Mouse (Mus musculus): ENCODE results near the gene Olfr799. TPM values are rescaled to one million over a fixed set of nuclear protein-coding genes. Genes with fewer than 3 reads are reported as not detected.

Gene Olfr799
- polyA plus RNA-seq, 1 experiment from 2014 or later: not detected

Other genes starting within 250 kb of the Olfr799 start
- gene Olfr785, start 232.1 kb upstream of the Olfr799 start, polyA plus RNA-seq (2015; fragmentation: Nextera tagmentation; extraction: Ambion mirVana): not detected in 2 replicates
- not detected in 2 replicates for gene Olfr786, start 210.2 kb upstream of the Olfr799 start, polyA plus RNA-seq (2015; fragmentation: Nextera tagmentation; extraction: Ambion mirVana)
- gene Olfr787, start 175.6 kb upstream of the Olfr799 start, polyA plus RNA-seq (2015; fragmentation: Nextera tagmentation; extraction: Ambion mirVana): not detected in 2 replicates
- gene Olfr788, start 166.5 kb upstream of the Olfr799 start, polyA plus RNA-seq (2015; fragmentation: Nextera tagmentation; extraction: Ambion mirVana): not detected in 2 replicates
- gene Olfr789, start 152.7 kb upstream of the Olfr799 start, polyA plus RNA-seq (2015; fragmentation: Nextera tagmentation; extraction: Ambion mirVana): not detected in 2 replicates
- gene Olfr790, start 139.0 kb upstream of the Olfr799 start, polyA plus RNA-seq (2015; fragmentation: Nextera tagmentation; extraction: Ambion mirVana): not detected in 2 replicates
- gene Olfr791, start 115.7 kb upstream of the Olfr799 start, polyA plus RNA-seq (2015; fragmentation: Nextera tagmentation; extraction: Ambion mirVana): not detected in 2 replicates
- not detected in 2 replicates for gene Olfr792, start 98.3 kb upstream of the Olfr799 start, polyA plus RNA-seq (2015; fragmentation: Nextera tagmentation; extraction: Ambion mirVana)
- not detected in 2 replicates for gene Olfr794, start 69.8 kb upstream of the Olfr799 start, polyA plus RNA-seq (2015; fragmentation: Nextera tagmentation; extraction: Ambion mirVana)
- not detected in 2 replicates for gene Olfr796, start 24.9 kb upstream of the Olfr799 start, polyA plus RNA-seq (2015; fragmentation: Nextera tagmentation; extraction: Ambion mirVana)
- not detected in 2 replicates for gene Olfr798, start 9.6 kb upstream of the Olfr799 start, polyA plus RNA-seq (2015; fragmentation: Nextera tagmentation; extraction: Ambion mirVana)
- not detected in 2 replicates for gene Olfr800, start 20.2 kb downstream of the Olfr799 start, polyA plus RNA-seq (2015; fragmentation: Nextera tagmentation; extraction: Ambion mirVana)
- not detected in 2 replicates for gene Olfr801, start 36.4 kb downstream of the Olfr799 start, polyA plus RNA-seq (2015; fragmentation: Nextera tagmentation; extraction: Ambion mirVana)
- gene Olfr802, start 50.7 kb downstream of the Olfr799 start, polyA plus RNA-seq (2015; fragmentation: Nextera tagmentation; extraction: Ambion mirVana): not detected in 2 replicates
- not detected in 2 replicates for gene Olfr803, start 56.8 kb downstream of the Olfr799 start, polyA plus RNA-seq (2015; fragmentation: Nextera tagmentation; extraction: Ambion mirVana)
- gene Olfr804, start 65.7 kb downstream of the Olfr799 start, polyA plus RNA-seq (2015; fragmentation: Nextera tagmentation; extraction: Ambion mirVana): not detected in 2 replicates
- not detected in 2 replicates for gene Olfr805, start 91.9 kb downstream of the Olfr799 start, polyA plus RNA-seq (2015; fragmentation: Nextera tagmentation; extraction: Ambion mirVana)
- gene Olfr806, start 104.4 kb downstream of the Olfr799 start, polyA plus RNA-seq (2015; fragmentation: Nextera tagmentation; extraction: Ambion mirVana): not detected in 2 replicates
- gene Olfr807, start 120.3 kb downstream of the Olfr799 start, polyA plus RNA-seq (2015; fragmentation: Nextera tagmentation; extraction: Ambion mirVana): not detected in 2 replicates
- gene Olfr808, start 128.0 kb downstream of the Olfr799 start, polyA plus RNA-seq (2015; fragmentation: Nextera tagmentation; extraction: Ambion mirVana): not detected in 2 replicates
- not detected in 2 replicates for gene Olfr809, start 137.2 kb downstream of the Olfr799 start, polyA plus RNA-seq (2015; fragmentation: Nextera tagmentation; extraction: Ambion mirVana)
- not detected in 2 replicates for gene Olfr810, start 157.4 kb downstream of the Olfr799 start, polyA plus RNA-seq (2015; fragmentation: Nextera tagmentation; extraction: Ambion mirVana)
- gene Olfr811, start 166.9 kb downstream of the Olfr799 start, polyA plus RNA-seq (2015; fragmentation: Nextera tagmentation; extraction: Ambion mirVana): not detected in 2 replicates
- not detected in 2 replicates for gene Olfr812, start 208.6 kb downstream of the Olfr799 start, polyA plus RNA-seq (2015; fragmentation: Nextera tagmentation; extraction: Ambion mirVana)
- gene Olfr813, start 217.9 kb downstream of the Olfr799 start, polyA plus RNA-seq (2015; fragmentation: Nextera tagmentation; extraction: Ambion mirVana): not detected in 2 replicates
- not detected in 2 replicates for gene Olfr814, start 242.4 kb downstream of the Olfr799 start, polyA plus RNA-seq (2015; fragmentation: Nextera tagmentation; extraction: Ambion mirVana)